Mouse (Mus musculus): ENCODE measurements around the gene Socs2.

Socs2 gene

DNA sequence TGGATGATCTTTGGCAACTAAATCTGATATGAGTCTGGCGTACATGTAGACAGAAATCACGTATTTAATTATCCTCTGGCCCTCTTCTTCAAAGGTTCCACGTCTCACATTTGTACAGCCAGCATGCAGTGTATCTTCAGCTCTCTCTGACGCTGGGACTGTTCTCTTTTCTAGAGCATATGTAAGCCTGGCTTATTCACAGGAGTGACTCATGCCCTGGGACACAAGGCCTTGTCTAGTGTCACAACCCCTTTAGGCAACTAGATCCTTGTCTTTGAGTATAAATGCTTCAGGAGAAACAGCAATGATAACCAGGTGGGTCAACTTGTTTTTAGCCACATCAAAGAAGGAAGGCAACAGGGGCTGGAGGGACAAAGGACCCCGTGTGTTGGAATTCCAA is 5.7 kb upstream of the Socs2 start:
- DNase-seq (ENCODE audit: extremely low read depth, low read depth, low spot score) = no peak

DNA sequence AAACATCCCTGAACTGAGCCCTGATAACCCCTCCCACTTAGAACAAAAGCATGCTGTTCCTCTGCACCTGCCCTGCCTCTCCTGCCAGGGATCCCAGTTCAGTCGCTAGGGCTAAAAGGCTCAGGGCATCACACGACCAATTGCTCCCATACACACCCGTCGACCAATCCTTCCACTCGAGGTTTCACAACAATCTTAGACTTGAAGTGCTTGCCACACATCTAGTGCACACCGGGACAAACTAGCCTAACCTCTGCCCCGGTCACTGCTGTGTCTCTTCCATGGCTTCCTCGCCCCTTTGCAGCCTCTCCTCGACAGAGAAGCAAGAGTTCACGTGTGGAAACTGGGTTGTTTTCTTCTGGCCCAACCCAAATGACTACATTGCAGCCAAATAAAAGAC is 3.3 kb upstream of the Socs2 start:
- no peak for DNase-seq (ENCODE audit: extremely low read depth, low read depth, low spot score)

DNA sequence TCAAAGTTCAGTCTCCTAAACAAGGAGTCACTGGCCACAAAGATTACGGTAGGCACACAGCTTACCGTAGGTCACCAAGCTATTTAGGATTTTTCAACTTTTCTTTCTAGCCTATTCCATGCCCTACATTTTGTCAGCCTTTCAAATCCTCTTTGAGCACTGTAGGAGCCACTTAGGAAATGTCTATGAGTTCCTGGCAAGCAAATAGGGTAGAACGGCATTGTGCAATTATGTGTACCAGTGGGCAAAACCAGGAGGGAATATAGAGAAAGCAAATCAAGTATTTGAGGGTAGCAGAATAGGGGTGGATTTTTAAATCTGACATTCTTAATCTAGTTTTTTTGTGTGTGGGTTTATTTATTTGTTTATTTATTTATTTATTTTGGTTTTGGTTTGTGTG is 2.7 kb upstream of the Socs2 start:
- DNase-seq (ENCODE audit: extremely low read depth, low read depth, low spot score) = no peak

DNA sequence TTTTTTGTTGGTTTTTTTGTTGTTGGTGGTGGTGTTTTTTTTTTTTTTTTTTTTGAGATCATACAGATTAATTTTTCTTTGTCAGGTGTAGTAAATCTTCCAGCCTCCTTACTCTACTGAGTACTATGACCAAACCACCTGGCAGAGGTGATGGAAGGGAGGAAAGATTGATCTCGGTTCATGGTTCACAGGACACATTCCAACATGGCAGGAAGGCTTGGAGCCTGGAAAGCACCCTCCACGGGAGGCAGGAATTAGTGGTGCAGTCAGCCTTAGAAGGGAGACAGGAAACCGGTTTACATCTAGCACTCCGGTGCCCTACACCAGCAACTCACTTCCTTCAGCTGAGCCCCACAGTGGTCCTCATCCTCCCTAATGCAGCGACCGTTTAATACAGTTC is 1.7 kb upstream of the Socs2 start:
- DNase-seq (ENCODE audit: extremely low read depth, low read depth, low spot score) = no peak

DNA sequence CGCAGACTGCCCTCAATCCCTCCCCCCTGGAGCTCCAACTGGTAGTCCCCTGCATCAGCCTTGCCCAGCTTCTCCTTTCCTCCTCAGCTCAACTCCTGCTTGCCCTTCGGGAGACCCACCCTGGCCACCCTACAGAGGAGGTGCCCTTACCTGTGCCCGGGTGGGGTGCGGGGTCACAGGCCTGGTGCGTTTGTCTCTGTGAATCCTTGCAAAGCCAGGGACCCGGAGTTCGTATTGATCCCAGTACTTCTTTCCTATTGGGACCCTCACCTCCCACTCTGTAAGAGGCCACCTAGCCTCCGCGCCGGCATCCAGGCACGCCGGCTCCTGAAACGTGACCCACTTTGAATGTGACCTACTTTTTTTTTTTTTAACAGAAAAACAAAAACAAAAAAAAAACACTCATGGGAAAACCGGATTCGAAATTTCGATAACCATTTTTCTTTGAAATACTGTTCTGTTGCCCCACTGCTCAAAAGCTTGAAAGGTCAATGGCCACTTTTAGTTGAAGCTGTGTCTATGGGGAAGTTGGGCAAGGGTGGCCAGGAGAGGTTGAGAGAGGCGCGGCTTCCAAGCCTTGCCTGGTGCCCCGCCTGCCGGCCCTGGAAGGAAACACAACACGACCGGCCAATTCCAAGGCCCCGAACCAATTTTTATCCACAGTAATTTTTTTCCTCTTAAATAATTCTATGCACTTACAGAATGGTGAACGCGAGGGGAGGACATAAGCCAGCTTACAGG is 686 bp upstream of the Socs2 start:
- DNase-seq (ENCODE audit: extremely low read depth, low read depth, low spot score) = no peak

DNA sequence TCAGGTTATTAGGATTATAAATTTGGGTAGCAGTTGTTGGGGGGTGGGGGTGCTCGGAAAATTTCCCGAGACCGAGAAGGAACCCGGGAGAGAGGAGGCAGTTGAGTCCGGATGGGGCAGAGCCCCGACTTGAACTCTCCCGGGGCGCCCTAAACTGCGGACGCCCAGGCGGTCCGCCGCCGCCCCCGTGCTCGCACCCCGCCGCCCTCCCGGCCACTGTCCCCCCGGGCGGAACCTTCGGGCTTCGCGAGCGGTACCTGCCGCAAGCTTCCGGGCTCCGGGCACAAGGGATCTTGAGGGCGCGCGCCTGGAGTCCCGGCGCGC is 657 bp downstream of the Socs2 start:
- DNase-seq (ENCODE audit: extremely low read depth, low read depth, low spot score) = no peak

DNA sequence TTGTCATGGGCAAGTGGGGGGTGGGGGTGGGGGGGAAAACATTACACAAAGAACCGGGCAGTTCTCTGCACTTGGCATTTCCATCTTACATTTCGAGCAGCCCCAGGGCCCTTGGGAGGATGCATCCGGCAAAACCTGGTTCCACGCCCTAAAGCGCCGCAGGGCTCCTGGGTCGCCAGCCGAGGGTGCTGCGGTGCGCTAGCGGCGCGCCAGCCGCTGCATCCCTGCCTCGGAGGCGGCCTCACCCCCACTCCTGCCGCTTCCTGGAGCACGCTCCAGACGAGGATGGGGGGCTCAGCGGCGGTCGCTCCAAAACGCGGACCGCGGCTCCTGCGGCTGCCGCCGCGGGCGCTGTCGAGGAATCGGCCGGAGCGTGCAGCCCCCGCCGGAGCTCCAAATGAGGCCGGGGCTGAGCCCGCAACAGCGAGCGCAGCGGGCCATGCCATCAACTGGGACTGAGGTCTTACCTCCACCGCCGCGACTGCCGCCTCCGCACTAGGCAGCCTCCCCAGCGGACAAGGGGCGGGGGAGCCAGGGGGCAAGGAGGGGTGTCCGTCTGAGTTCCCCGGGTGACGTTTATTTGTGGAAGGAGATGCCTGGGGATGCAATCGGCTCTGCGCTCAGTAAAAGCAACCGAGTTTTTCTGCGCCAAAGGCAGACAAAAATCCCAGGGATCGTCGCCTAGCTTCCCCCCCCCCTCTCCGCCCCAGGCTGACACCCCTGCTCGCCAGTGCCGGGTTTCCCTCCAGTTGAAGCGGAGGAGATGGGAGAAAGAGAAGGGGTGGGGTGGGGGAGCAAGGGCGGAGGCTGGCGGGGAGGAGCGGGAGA is 1.2 kb downstream of the Socs2 start:
- DNase-seq (ENCODE audit: extremely low read depth, low read depth, low spot score) = no peak

DNA sequence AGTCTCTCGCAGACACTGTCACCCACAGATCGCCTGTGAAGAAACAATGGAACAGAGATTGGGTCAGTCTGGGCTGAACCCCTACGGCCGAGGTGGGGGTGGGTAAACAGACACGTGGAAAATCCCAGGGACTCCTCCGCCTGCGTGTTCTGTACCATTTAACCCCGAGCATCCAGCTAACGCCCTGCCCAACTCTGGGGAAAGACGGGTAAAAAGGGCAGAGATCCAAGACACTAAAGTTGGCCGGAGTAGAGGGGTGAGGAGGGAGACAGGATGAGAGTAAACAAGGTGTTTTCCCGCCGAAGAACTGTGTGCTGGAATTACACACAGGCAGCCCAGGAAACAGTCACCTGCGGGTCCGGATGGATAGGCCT is 1.8 kb downstream of the Socs2 start:
- no peak for DNase-seq (ENCODE audit: extremely low read depth, low read depth, low spot score)

DNA sequence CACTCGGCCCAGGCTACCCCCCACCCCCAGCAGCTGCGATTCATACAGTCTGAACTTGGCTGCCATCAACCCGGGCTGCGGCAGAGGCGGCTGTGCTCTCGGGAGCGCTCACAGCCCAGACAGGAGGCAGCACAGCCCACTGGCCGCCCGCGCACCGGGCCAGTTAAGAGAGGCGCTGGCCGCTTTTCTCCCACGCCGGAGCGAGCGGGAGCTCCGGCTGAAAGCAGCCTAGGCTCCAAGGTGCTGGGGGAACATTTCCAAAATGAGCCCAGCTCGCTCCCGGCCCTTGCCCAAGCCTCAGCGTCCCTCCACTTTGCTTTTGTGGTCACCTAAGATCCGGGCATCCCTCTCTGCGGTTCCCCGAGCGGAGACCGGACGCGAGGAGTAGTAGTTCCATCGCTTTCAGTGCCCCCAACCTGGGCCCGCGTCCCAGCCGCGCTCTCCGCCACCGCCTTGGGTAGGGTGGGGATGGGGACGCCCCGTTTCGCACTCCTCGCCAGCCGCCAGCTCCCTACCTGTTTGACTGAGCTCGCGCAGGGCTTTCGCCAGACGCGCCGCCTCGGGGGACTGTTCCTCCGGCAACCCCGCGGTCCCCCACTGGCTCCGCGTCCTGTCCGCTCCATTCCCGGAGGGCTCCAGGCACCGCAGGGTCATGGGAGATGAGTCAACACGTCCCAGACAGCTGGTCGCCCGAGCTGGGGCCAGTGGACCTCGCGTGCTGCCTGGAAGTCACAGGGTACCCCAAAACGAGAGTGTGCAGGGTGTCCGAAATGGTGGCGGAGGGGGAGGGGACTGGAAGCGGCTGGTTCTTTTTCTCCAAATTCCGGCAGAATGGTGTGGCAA is 2.4 kb downstream of the Socs2 start:
- no peak for DNase-seq (ENCODE audit: extremely low read depth, low read depth, low spot score)

DNA sequence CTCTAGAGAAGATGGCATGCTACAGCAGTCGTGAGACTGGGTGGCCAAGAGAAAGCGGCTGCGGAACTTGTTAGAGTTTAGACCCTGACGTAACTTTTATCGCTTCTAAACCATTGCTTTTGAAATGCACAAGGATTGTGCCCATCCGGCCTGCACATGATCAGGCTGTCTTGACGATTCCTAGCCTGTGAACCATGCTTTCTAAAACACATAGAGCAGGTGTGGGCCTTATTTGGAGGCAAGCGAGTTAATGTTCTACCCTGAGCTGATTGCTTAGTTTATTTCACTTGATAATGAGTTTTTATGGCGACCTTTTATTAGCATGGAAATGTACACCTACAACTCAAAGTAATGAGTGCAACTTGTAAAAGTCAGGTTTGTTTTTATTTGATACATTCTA is 5.8 kb downstream of the Socs2 start:
- DNase-seq (ENCODE audit: extremely low read depth, low read depth, low spot score) = no peak

DNA sequence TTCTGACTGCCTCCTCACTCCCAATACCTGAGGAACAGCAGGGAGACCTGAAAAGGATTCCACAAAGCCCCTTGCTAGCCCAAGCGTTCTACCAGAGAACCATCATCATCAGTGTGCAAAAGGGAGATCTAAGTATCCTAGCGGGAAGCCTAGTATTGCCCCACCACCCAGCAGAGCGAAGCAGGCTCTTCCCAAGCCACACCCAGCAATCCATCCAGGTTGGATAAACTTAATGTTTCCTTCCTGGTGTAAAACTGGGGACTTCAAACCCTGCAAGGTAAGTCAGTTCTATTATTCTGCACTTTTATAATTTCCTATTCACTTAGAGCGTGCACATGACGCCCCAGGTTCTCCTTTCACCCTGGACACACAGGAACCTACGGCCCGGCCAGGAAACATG is 6.3 kb downstream of the Socs2 start:
- DNase-seq (ENCODE audit: extremely low read depth, low read depth, low spot score) = no peak

DNA sequence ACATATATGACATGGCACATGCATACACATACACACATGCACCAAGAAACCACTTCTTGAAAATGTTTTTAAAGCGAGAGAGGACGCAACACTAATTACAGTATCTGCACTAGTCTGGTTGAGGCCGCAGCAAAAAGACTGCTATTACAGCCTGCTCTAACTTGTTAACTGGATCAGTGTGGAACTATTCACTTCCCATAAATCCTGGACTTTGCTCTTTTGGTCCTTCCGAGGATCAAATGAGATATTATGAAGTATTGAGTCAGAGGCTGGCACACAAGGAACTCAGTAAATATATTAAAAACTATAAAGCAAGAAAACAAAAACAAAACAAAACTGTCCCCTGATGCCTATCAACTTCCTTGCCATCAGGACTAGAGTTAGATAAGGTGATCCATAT is 6.8 kb downstream of the Socs2 start:
- no peak for DNase-seq (ENCODE audit: extremely low read depth, low read depth, low spot score)

DNA sequence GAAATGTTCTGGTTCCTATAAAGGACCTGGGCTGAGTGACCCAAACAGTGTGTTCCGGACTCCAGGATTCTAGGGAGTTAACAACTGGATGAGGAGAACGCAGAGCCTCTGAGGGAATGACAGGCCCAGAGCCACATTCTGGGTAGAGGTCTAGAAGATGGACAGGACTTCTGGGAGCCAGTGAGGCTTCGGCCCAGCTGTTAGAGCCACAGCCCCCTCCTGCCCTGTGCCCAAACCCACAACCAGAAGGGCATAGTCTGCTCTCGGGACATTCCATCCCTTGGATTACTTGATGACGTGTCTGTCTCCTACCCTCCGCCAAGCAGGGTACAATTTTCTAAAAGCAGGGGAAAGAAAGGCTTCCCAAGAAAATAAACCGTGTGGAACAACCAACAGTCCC is 7.8 kb downstream of the Socs2 start:
- no peak for DNase-seq (ENCODE audit: extremely low read depth, low read depth, low spot score)

DNA sequence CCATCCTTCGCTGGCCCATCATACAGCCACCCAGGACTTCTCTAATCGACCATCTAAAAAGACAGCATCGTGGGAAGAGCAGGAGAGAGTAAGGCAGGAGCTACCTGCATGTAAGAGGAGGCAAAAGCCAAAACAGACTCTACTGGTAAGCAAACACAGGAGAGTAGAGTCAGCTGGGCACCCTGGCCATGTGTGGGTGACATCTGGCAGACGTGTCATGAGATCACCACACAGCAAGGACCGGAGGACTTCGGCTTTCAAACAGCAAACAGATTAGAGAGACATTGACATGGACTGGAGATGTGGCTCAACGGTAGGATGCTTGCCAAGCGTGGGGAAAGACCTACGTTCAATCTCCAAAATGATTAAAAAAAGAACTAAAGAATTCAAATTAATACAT is 8.5 kb downstream of the Socs2 start:
- DNase-seq (ENCODE audit: extremely low read depth, low read depth, low spot score) = no peak

DNA sequence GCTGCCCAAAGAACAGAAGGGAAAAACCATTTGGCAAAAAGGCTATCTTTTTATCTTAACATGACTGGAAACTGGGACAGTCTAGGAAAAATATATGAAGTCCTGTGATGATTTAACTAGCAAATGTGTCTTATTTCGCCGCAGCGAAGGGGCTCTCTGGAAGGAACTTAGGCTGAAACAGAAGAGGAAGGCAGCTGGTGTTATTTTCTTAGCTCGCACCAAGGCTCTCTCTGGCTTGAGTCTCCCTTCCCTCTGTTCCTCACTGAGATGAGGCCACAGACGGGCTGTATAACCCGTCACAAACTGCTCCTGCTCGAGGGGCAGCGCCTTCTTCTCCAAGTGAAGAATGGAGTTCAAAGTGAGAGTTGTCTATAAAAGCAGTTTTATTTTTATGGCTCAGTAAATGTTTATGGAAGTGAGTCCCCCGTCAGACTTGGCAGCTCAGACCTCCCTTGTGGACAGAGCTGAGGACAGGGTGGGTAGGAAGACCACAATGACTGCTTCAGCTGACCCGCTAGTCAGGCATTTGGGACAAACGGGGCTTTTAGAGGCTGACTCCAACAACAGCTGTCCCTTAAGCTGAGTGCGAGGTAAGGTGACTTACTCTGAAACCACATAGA is 9.3 kb downstream of the Socs2 start:
- no peak for DNase-seq (ENCODE audit: extremely low read depth, low read depth, low spot score)

DNA sequence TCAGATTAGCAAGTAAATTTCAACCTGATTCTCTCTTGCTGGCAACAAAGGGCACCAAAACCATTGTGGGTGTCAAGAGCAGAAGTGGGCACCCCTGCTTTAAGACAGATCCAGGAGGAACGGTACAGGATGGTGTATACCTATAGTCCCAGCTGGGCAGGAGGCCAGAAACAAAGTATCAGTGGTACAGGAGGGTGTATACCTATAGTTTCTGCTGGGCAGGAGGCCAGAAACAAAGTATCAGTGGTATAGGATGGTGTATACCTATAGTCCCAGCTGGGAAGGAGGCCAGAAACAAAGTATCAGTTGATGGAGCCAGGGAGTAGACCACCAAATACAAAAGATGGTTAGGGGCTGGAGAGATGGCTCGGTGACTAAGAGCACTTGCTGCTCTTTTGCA is 12.2 kb downstream of the Socs2 start:
- no peak for DNase-seq (ENCODE audit: extremely low read depth, low read depth, low spot score)

DNA sequence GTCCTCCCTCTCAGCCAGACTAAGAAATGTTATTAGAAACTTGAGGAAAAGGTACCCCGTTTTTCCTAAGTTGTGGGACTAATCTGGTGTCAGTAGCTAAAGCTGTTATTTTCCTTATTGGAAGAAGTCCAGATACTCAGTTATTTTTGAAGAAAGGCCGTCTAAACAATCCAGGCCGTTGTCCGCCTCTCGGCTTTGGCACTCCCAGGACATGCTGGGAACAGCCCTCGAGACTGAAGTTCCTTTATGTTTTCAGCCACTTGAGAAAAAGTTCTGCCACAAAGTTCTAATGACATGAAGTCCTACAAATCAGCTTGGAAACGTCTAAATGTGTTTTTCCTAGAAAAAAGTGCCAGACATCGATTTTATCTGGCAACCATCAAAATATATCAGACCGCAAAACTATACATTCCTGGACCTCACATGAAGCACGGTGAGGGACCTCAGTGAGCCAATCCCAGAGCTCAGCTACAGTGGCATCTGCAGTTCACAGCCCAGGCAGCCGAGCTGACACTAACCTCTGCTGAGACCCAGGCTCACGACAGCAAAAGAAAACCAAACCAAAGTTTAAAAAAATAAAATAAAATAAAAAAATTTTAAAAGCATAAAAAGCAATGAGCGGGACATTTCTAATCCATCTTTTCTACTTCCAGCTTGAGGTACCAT is 17.2 kb downstream of the Socs2 start:
- no peak for DNase-seq (ENCODE audit: extremely low read depth, low read depth, low spot score)

DNA sequence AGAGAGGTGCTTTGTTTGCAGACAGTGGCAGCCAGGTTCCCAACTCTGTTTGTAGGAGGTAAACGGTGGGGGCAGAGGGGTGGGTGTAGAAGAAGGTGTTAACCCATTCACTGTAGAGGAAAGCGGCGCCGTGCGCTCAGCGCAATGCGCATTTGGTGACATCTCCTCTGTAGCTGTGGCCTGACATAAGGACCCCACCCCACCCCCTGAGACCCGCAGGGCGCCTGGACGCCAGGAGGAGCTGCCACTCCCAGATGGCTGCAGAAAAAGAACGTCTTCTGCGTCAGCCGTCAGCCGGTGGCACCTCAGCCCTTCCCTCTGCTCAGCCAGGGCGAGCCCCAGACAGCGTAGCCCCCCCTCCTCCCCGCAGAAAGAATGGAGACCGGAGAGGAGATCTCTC is 18.5 kb downstream of the Socs2 start:
- DNase-seq (ENCODE audit: extremely low read depth, low read depth, low spot score) = no peak

DNA sequence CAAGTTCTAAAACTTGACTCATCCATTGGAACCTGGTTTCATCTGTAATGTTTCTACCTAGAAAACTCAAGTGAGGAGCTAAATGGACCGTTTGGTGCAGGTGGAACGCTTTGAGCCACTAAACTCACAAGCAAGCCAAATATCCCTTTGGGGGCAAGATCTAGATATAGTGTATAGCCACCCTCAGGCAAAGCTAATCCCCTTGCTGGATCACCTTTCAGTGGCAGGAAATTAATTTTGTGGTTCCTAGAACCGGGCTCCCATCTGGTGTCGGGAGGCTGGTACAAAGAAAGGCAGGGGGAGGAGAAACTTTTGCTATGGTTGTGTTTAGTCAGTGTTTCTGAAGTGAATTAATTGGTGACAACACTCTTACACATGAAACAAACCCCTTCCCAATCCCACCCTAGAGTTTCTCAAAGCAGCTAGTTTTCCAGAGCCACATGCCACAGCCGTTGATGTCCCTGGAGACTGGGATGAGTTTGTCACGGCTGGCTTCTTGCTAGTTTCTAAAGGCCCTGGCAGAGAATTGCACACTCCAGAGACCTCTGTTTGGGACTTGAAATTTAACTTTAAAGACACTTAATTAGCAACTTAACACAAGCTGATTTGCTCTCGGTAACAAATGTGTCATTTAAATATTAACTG is 19.7 kb downstream of the Socs2 start:
- no peak for DNase-seq (ENCODE audit: extremely low read depth, low read depth, low spot score)

DNA sequence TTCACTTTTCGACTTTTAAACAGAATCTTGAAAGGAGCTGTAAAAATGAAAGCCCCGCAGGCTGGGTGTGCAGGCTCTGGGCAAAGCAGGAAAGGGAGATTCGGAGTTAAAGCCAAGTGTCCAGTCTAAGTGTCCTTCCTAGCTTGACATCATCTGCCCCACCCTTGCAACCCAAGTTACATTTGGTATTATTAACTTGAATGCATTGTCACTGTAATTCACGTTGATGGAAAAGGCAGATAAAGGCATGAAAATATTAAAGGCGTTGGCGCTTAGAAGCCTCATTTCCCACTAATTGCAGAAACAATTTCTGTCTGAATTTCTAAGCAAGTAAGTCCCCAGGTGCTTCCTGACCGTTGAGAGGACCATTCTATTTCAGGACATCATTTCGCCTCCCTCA is 20.6 kb downstream of the Socs2 start:
- no peak for DNase-seq (ENCODE audit: extremely low read depth, low read depth, low spot score)

All from fat pad, adult 2 months (tissue).